Mouse (Mus musculus) liver, embryonic 15.5 days (tissue): ENCODE data around the gene Plin3. TPM values are rescaled to one million over a fixed set of nuclear protein-coding genes. Genes with fewer than 3 reads are reported as not detected.
"Not testable (repeated sequence)": the region's sequence is repeated elsewhere in the genome, so short reads cannot be mapped to it uniquely, and the experiment has no call there.

ENCODE experiments used
- ATAC-seq: fragments of 200-750 bp; cut with Nextera tagmentation; 2 replicates; pipeline ENCODE4 v1.8.0; 2017; ENCODE audit warnings: moderate number of reproducible peaks, mild to moderate bottlenecking, moderate library complexity; ENCODE audit not compliant: insufficient read depth
- H3K27ac ChIP-seq: fragments of 300-500 bp; sonication (generic); replicated peaks from 2 replicates; pipeline ENCODE4 v1.5.1; 2015; ENCODE audit warnings: mild to moderate bottlenecking, inconsistent platforms
- H3K27me3 ChIP-seq: fragments of 300-500 bp; sonication (generic); 2 replicates; pipeline ENCODE4 v1.6.1; 2015; ENCODE audit warnings: mild to moderate bottlenecking, inconsistent platforms
- H3K36me3 ChIP-seq: fragments of 300-500 bp; sonication (generic); replicated peaks from 2 replicates; pipeline ENCODE4 v1.6.1; 2015; ENCODE audit warnings: moderate library complexity, mild to moderate bottlenecking, inconsistent platforms
- H3K4me1 ChIP-seq: fragments of 300-500 bp; sonication (generic); replicated peaks from 2 replicates; pipeline ENCODE4 v1.6.1; 2015; ENCODE audit warnings: inconsistent platforms
- H3K4me2 ChIP-seq: fragments of 300-500 bp; sonication (generic); 2 replicates; pipeline ENCODE4 v1.6.1; 2015; ENCODE audit warnings: moderate library complexity, mild to moderate bottlenecking, inconsistent platforms
- H3K4me3 ChIP-seq: fragments of 300-500 bp; sonication (generic); replicated peaks from 2 replicates; pipeline ENCODE4 v1.5.1; 2015; ENCODE audit warnings: mild to moderate bottlenecking, inconsistent platforms
- H3K9ac ChIP-seq: fragments of 300-500 bp; sonication (generic); 2 replicates; pipeline ENCODE4 v1.6.1; 2015; ENCODE audit warnings: moderate library complexity, mild to moderate bottlenecking, inconsistent platforms
- H3K9me3 ChIP-seq: fragments of 300-500 bp; sonication (generic); replicated peaks from 2 replicates; pipeline ENCODE4 v1.6.1; 2016; ENCODE audit warnings: inconsistent platforms
- WGBS: fragments of 180-500 bp; shearing (Covaris S2); methylation state at CpG from one replicate; pipeline ENCODE4 v1.1.7; 2015; ENCODE audit warnings: mixed read lengths; ENCODE audit not compliant: insufficient replicate concordance; 5-methylcytosine and 5-hydroxymethylcytosine counted together
- polyA plus RNA-seq: library from polyadenylated mRNA; unstranded; fragments of >200 nt; fragmentation: Nextera tagmentation; extraction: Ambion mirVana; gene quantifications from 2 replicates; pipeline ENCODE4 v1.2.1, GENCODE M21; 2015

The Plin3 gene
- polyA plus RNA-seq, 1 experiment from 2014 or later: 33.3 TPM

GRCm38 (mm10) chr17:56258812-56259211 is 33.9 kb downstream of the Plin3 start:
- not testable (repeated sequence) for H3K27me3 ChIP-seq, H3K9ac ChIP-seq, H3K27ac ChIP-seq, ATAC-seq, H3K9me3 ChIP-seq
- peaks cover 56% of the 10 kb centered on the region for H3K36me3 ChIP-seq
- H3K4me3 ChIP-seq: 0 out of 2 replicates have a peak overlapping the region, but pooled peaks have one; percentile 5
- 56% methylated on average over 2 of the region's 2 CpGs for WGBS
- peaks cover 57% of the 10 kb centered on the region for H3K4me1 ChIP-seq
- H3K4me2 ChIP-seq: peak overlapping the region; percentile 96

- H3K9ac ChIP-seq, ATAC-seq, H3K9me3 ChIP-seq, H3K27me3 ChIP-seq, H3K27ac ChIP-seq: not testable (repeated sequence)
- WGBS: 83% methylated on average over 19 of the region's 19 CpGs
- Histone ChIP-seq H3K36me3 (peaks cover 56% of the 10 kb centered on the region), H3K4me3 (peak overlapping the region; percentile 74), H3K4me1 (peaks cover 56% of the 10 kb centered on the region), H3K4me2 (peak overlapping the region; percentile 96)
These were observed 34.4 kb downstream of the Plin3 start for GRCm38 (mm10) chr17:56258269-56258668.

- H3K4me2 ChIP-seq: peak overlapping the region; percentile 96
- H3K4me1 ChIP-seq: peaks cover 52% of the 10 kb centered on the region
- H3K4me3 ChIP-seq: peak overlapping the region; percentile 74
- H3K36me3 ChIP-seq: peaks cover 47% of the 10 kb centered on the region
- peak overlapping the region; percentile 71 for H3K9ac ChIP-seq
- WGBS: 5% methylated on average over 58 of the region's 58 CpGs
- peak overlapping the region; percentile 82 for H3K27ac ChIP-seq
- H3K9me3 ChIP-seq: no peaks in the 10 kb centered on the region
- ATAC-seq: no peak
- H3K27me3 ChIP-seq: no peaks in the 10 kb centered on the region
These were observed 35.3 kb downstream of the Plin3 start for GRCm38 (mm10) chr17:56257181-56257894.

- peak; percentile 92 for ATAC-seq
- H3K9ac ChIP-seq: peak within 1 kb of the TSS; percentile 71
- no peaks in the 10 kb centered on the region for H3K27me3 ChIP-seq
- no peaks in the 10 kb centered on the region for H3K9me3 ChIP-seq
- H3K4me2 ChIP-seq: peak within 1 kb of the TSS; percentile 96
- peaks cover 52% of the 10 kb centered on the region for H3K4me1 ChIP-seq
- peak within 1 kb of the TSS; percentile 74 for H3K4me3 ChIP-seq
- WGBS: under 1% methylated on average over 28 of the region's 28 CpGs
- peaks cover 37% of the 10 kb centered on the region for H3K36me3 ChIP-seq
- H3K27ac ChIP-seq: peak within 1 kb of the TSS; percentile 95
These were observed 36.3 kb downstream of the Plin3 start, which contains the start of gene Fem1a for GRCm38 (mm10) chr17:56256239-56256881. TSS of gene Fem1a (plus strand) at chr17:56256810.

- peaks cover 32% of the 10 kb centered on the region for H3K36me3 ChIP-seq
- H3K27ac ChIP-seq: peak overlapping the region; percentile 95
- peak; percentile 88 for ATAC-seq
- peaks cover 51% of the 10 kb centered on the region for H3K4me1 ChIP-seq
- peak overlapping the region; percentile 71 for H3K9ac ChIP-seq
- no peaks in the 10 kb centered on the region for H3K27me3 ChIP-seq
- H3K9me3 ChIP-seq: no peaks in the 10 kb centered on the region
- H3K4me3 ChIP-seq: peak overlapping the region; percentile 74
- peak overlapping the region; percentile 96 for H3K4me2 ChIP-seq
- WGBS: under 1% methylated on average over 32 of the region's 32 CpGs
These were observed 36.8 kb downstream of the Plin3 start for GRCm38 (mm10) chr17:56255863-56256238.

GRCm38 (mm10) chr17:56255429-56255828 is 37.2 kb downstream of the Plin3 start:
- H3K4me2 ChIP-seq: peak overlapping the region; percentile 96
- 16% methylated on average over 9 of the region's 9 CpGs for WGBS
- peak overlapping the region; percentile 55 for H3K27ac ChIP-seq
- peaks cover 47% of the 10 kb centered on the region for H3K4me1 ChIP-seq
- H3K9ac ChIP-seq: no peak overlapping the region
- no peak for ATAC-seq
- H3K27me3 ChIP-seq: no peaks in the 10 kb centered on the region
- peaks cover 28% of the 10 kb centered on the region for H3K36me3 ChIP-seq
- H3K9me3 ChIP-seq: no peaks in the 10 kb centered on the region
- peak overlapping the region; percentile 74; the same call in 1 of the 2 replicates for H3K4me3 ChIP-seq

GRCm38 (mm10) chr17:56254695-56255094 is 38.0 kb downstream of the Plin3 start:
- 74% methylated on average over 4 of the region's 4 CpGs for WGBS
- no peak overlapping the region for H3K4me3 ChIP-seq
- no peak overlapping the region for H3K27ac ChIP-seq
- H3K9me3 ChIP-seq: no peaks in the 10 kb centered on the region
- peaks cover 40% of the 10 kb centered on the region for H3K4me1 ChIP-seq
- H3K9ac ChIP-seq: no peak overlapping the region
- ATAC-seq: no peak
- H3K27me3 ChIP-seq: no peaks in the 10 kb centered on the region
- no peak overlapping the region for H3K4me2 ChIP-seq
- H3K36me3 ChIP-seq: peaks cover 20% of the 10 kb centered on the region

- Histone ChIP-seq H3K9ac (no peak overlapping the region), H3K27me3 (no peaks in the 10 kb centered on the region), H3K4me3 (no peak overlapping the region), H3K4me2 (no peak overlapping the region), H3K4me1 (peaks cover 14% of the 10 kb centered on the region), H3K36me3 (no peaks in the 10 kb centered on the region), H3K27ac (no peak overlapping the region), H3K9me3 (no peaks in the 10 kb centered on the region)
- no peak for ATAC-seq
- WGBS: 8% methylated on average over 6 of the region's 6 CpGs
These were observed 41.4 kb downstream of the Plin3 start for GRCm38 (mm10) chr17:56251136-56251829.

- ATAC-seq: no peak
- Histone ChIP-seq H3K9me3 (no peaks in the 10 kb centered on the region), H3K27ac (no peak overlapping the region), H3K36me3 (no peaks in the 10 kb centered on the region), H3K4me3 (no peak overlapping the region), H3K4me2 (no peak overlapping the region), H3K9ac (no peak overlapping the region), H3K4me1 (no peaks in the 10 kb centered on the region; the same call in 1 of the 2 replicates), H3K27me3 (peaks cover 13% of the 10 kb centered on the region)
- 57% methylated on average over 7 of the region's 7 CpGs for WGBS
These were observed 47.1 kb downstream of the Plin3 start for GRCm38 (mm10) chr17:56245608-56246007.

GRCm38 (mm10) chr17:56241541-56242401 is 50.9 kb downstream of the Plin3 start:
- Histone ChIP-seq H3K4me2 (no peak overlapping the region), H3K4me1 (no peaks in the 10 kb centered on the region; the same call in 1 of the 2 replicates), H3K27me3 (peaks cover 14% of the 10 kb centered on the region), H3K27ac (no peak overlapping the region), H3K36me3 (no peaks in the 10 kb centered on the region), H3K9me3 (no peaks in the 10 kb centered on the region), H3K9ac (no peak overlapping the region), H3K4me3 (no peak overlapping the region)
- WGBS: 3% methylated on average over 33 of the region's 33 CpGs
- ATAC-seq: no peak
